Mouse (Mus musculus) hindbrain, embryonic 14.5 days (tissue): Measurements from ENCODE around the gene Ltbp3. TPM values are rescaled to one million over a fixed set of nuclear protein-coding genes. Genes with fewer than 3 reads are reported as not detected.

Experiments used
- ATAC-seq: fragments of 200-750 bp; cut with Nextera tagmentation; 2 replicates; pipeline ENCODE4 v1.8.0; 2017; ENCODE audit warnings: moderate number of reproducible peaks, mild to moderate bottlenecking, moderate TSS enrichment, moderate library complexity; ENCODE audit not compliant: low FRiP score
- DNase-seq: peaks from one replicate; pipeline ENCODE4 v3.0.0-alpha.2; 2015; ENCODE audit warnings: low spot score
- H3K27ac ChIP-seq: fragments of 300-500 bp; sonication (generic); 2 replicates; pipeline ENCODE4 v1.5.1; 2014; ENCODE audit warnings: mild to moderate bottlenecking, moderate library complexity
- H3K27me3 ChIP-seq: fragments of 300-500 bp; sonication (generic); 2 replicates; pipeline ENCODE4 v1.6.1; 2014; ENCODE audit warnings: mild to moderate bottlenecking, low read length, mixed read lengths; ENCODE audit not compliant: control insufficient read depth, insufficient read depth
- H3K36me3 ChIP-seq: fragments of 300-500 bp; sonication (generic); replicated peaks from 2 replicates; pipeline ENCODE4 v1.6.1; 2014; ENCODE audit not compliant: control insufficient read depth, insufficient read depth
- H3K4me1 ChIP-seq: fragments of 300-500 bp; sonication (generic); replicated peaks from 2 replicates; pipeline ENCODE4 v1.6.1; 2014; ENCODE audit warnings: antibody characterized with exemption, low read length, mixed read lengths; ENCODE audit not compliant: control insufficient read depth, insufficient read depth
- H3K4me2 ChIP-seq: fragments of 300-500 bp; sonication (generic); replicated peaks from 2 replicates; pipeline ENCODE4 v1.6.1; 2014; ENCODE audit warnings: mild to moderate bottlenecking, moderate library complexity
- H3K4me3 ChIP-seq: fragments of 300-500 bp; sonication (generic); replicated peaks from 2 replicates; pipeline ENCODE4 v1.5.1; 2014; ENCODE audit warnings: mild to moderate bottlenecking, low read length
- H3K9ac ChIP-seq: fragments of 300-500 bp; sonication (generic); 2 replicates; pipeline ENCODE4 v1.6.1; 2014
- H3K9me3 ChIP-seq: fragments of 300-500 bp; sonication (generic); 2 replicates; pipeline ENCODE4 v1.6.1; 2016; ENCODE audit warnings: low read length; ENCODE audit not compliant: control insufficient read depth
- WGBS: fragments of 180-500 bp; shearing (Covaris S2); extraction: QIAGEN DNeasy Blood & Tissue Kit; methylation state at CpG from one replicate; pipeline ENCODE4 v1.1.7; 2014; 5-methylcytosine and 5-hydroxymethylcytosine counted together
- polyA plus RNA-seq: library from polyadenylated mRNA; unstranded; fragments of >200 nt; fragmentation: Nextera tagmentation; extraction: Ambion mirVana; gene quantifications from 2 replicates; pipeline ENCODE4 v1.2.1, GENCODE M21; 2014

Ltbp3 gene
- polyA plus RNA-seq, 1 experiment from 2014 or later: 15.8 TPM

- peak overlapping the region; percentile 99 for H3K4me2 ChIP-seq
These were observed 2.9 kb downstream of the Ltbp3 start for GRCm38 (mm10) chr19:5743576-5743975.

GRCm38 (mm10) chr19:5745756-5746710 lies 5.3 kb downstream of the Ltbp3 start:
- H3K9me3 ChIP-seq: no peaks in the 10 kb centered on the region
- peak overlapping the region; percentile 20 for H3K4me3 ChIP-seq
- H3K4me2 ChIP-seq: peak overlapping the region; percentile 48
- H3K4me1 ChIP-seq: peaks cover 18% of the 10 kb centered on the region; the same call in 1 of the 2 replicates
- no peaks in the 10 kb centered on the region for H3K36me3 ChIP-seq
- H3K9ac ChIP-seq: peak overlapping the region; percentile 51
- H3K27me3 ChIP-seq: peaks cover 71% of the 10 kb centered on the region
- H3K27ac ChIP-seq: no peak overlapping the region
- DNase-seq (no peak), ATAC-seq (no peak)
- WGBS: 4% methylated on average over 36 of the region's 36 CpGs

More at GRCm38 (mm10) chr19:5743576-5743975, 2.9 kb downstream of the Ltbp3 start:
- Histone ChIP-seq H3K27ac (no peak overlapping the region), H3K9ac (no peak overlapping the region; the same call in 1 of the 2 replicates), H3K4me1 (peaks cover 24% of the 10 kb centered on the region; the same call in 1 of the 2 replicates), H3K9me3 (no peaks in the 10 kb centered on the region), H3K4me3 (no peak overlapping the region), H3K27me3 (peaks cover 59% of the 10 kb centered on the region), H3K36me3 (no peaks in the 10 kb centered on the region)
- ATAC-seq: no peak
- 51% methylated on average over 5 of the region's 5 CpGs for WGBS
- no peak for DNase-seq

- peaks cover 80% of the 10 kb centered on the region for H3K27me3 ChIP-seq
- no peaks in the 10 kb centered on the region for H3K36me3 ChIP-seq
- ATAC-seq: no peak
- WGBS: 22% methylated on average over 12 of the region's 12 CpGs
- H3K9me3 ChIP-seq: no peaks in the 10 kb centered on the region
- no peak overlapping the region for H3K4me3 ChIP-seq
- no peak for DNase-seq
- no peak overlapping the region for H3K9ac ChIP-seq
- H3K4me2 ChIP-seq: peak overlapping the region; percentile 48; the same call in 1 of the 2 replicates
- no peak overlapping the region for H3K27ac ChIP-seq
- H3K4me1 ChIP-seq: peaks cover 13% of the 10 kb centered on the region; the same call in 1 of the 2 replicates
These were observed 6.2 kb downstream of the Ltbp3 start for GRCm38 (mm10) chr19:5746907-5747363.

- Histone ChIP-seq H3K27me3 (peaks cover 86% of the 10 kb centered on the region), H3K27ac (no peak overlapping the region), H3K36me3 (no peaks in the 10 kb centered on the region; the same call in 1 of the 2 replicates), H3K4me3 (no peak overlapping the region), H3K4me2 (no peak overlapping the region), H3K9ac (no peak overlapping the region), H3K4me1 (peaks cover 13% of the 10 kb centered on the region; the same call in 1 of the 2 replicates), H3K9me3 (no peaks in the 10 kb centered on the region)
- 74% methylated on average over 6 of the region's 6 CpGs for WGBS
- ATAC-seq (no peak), DNase-seq (no peak)
These were observed 8.8 kb downstream of the Ltbp3 start for GRCm38 (mm10) chr19:5749476-5749875.

- Histone ChIP-seq H3K27ac (no peak overlapping the region), H3K9ac (no peak overlapping the region), H3K4me2 (no peak overlapping the region), H3K27me3 (peaks cover 84% of the 10 kb centered on the region), H3K4me1 (peaks cover 8% of the 10 kb centered on the region; the same call in 1 of the 2 replicates), H3K9me3 (no peaks in the 10 kb centered on the region), H3K36me3 (no peaks in the 10 kb centered on the region; the same call in 1 of the 2 replicates), H3K4me3 (no peak overlapping the region)
- 14% methylated on average over 22 of the region's 22 CpGs for WGBS
- ATAC-seq (no peak), DNase-seq (no peak)
These were observed 10.2 kb downstream of the Ltbp3 start for GRCm38 (mm10) chr19:5750951-5751350.

GRCm38 (mm10) chr19:5751742-5752141 lies 11.0 kb downstream of the Ltbp3 start:
- WGBS: 9% methylated on average over 19 of the region's 20 CpGs
- Histone ChIP-seq H3K9me3 (no peaks in the 10 kb centered on the region), H3K4me3 (no peak overlapping the region), H3K27me3 (peaks cover 84% of the 10 kb centered on the region), H3K4me1 (peaks cover 5% of the 10 kb centered on the region; the same call in 1 of the 2 replicates), H3K9ac (no peak overlapping the region), H3K27ac (no peak overlapping the region), H3K36me3 (no peaks in the 10 kb centered on the region; the same call in 1 of the 2 replicates), H3K4me2 (no peak overlapping the region)
- DNase-seq (no peak), ATAC-seq (no peak)

GRCm38 (mm10) chr19:5756321-5756985 lies 15.7 kb downstream of the Ltbp3 start:
- DNase-seq (no peak), ATAC-seq (peak; percentile 35; the same call in 1 of the 2 replicates)
- Histone ChIP-seq H3K27ac (no peak overlapping the region), H3K4me1 (peaks cover 10% of the 10 kb centered on the region; the same call in 1 of the 2 replicates), H3K4me2 (peak overlapping the region; percentile 30), H3K9ac (0 out of 2 replicates have a peak overlapping the region, but pooled peaks have one; percentile 0), H3K4me3 (no peak overlapping the region; the same call in 1 of the 2 replicates), H3K36me3 (peaks cover 46% of the 10 kb centered on the region), H3K27me3 (peaks cover 69% of the 10 kb centered on the region), H3K9me3 (no peaks in the 10 kb centered on the region)
- 11% methylated on average over 28 of the region's 29 CpGs for WGBS

GRCm38 (mm10) chr19:5756991-5757636 lies 16.4 kb downstream of the Ltbp3 start:
- peaks cover 63% of the 10 kb centered on the region for H3K27me3 ChIP-seq
- peak; percentile 44; the same call in 1 of the 2 replicates for ATAC-seq
- 0 out of 2 replicates have a peak overlapping the region, but pooled peaks have one; percentile 0 for H3K9ac ChIP-seq
- peaks cover 10% of the 10 kb centered on the region; the same call in 1 of the 2 replicates for H3K4me1 ChIP-seq
- H3K4me3 ChIP-seq: no peak overlapping the region; the same call in 1 of the 2 replicates
- no peaks in the 10 kb centered on the region for H3K9me3 ChIP-seq
- H3K27ac ChIP-seq: no peak overlapping the region
- DNase-seq: no peak
- H3K4me2 ChIP-seq: peak overlapping the region; percentile 30
- 15% methylated on average over 36 of the region's 36 CpGs for WGBS
- H3K36me3 ChIP-seq: peaks cover 51% of the 10 kb centered on the region
